Mouse (Mus musculus): ENCODE data around the gene Nudt2.

GRCm38 (mm10) chr4:41506156-41506555 lies 41.2 kb downstream of the Nudt2 start:
- TF ChIP-seq GATA1 (IDR thresholded peaks at IDR 0.05; ENCODE audit: borderline replicate concordance, low read length) (no peak), FLI1 (IDR thresholded peaks at IDR 0.05; ENCODE audit: low read length) (no peak)
